Mouse (Mus musculus) lung, embryonic 15.5 days (tissue): ENCODE measurements around the gene Mtor. TPM values are rescaled to one million over a fixed set of nuclear protein-coding genes. Genes with fewer than 3 reads are reported as not detected.

Experiments
- ATAC-seq: fragments of 200-750 bp; cut with Nextera tagmentation; 2 replicates; pipeline ENCODE4 v1.8.0; 2017; ENCODE audit warnings: moderate number of reproducible peaks, borderline replicate concordance; ENCODE audit not compliant: low FRiP score, low TSS enrichment; ENCODE audit errors: extremely low read depth
- H3K27ac ChIP-seq: fragments of 300-500 bp; sonication (generic); 2 replicates; pipeline ENCODE4 v1.5.1; 2015; ENCODE audit warnings: moderate library complexity, mild to moderate bottlenecking, inconsistent platforms
- H3K27me3 ChIP-seq: fragments of 300-500 bp; sonication (generic); 2 replicates; pipeline ENCODE4 v1.6.1; 2015; ENCODE audit warnings: inconsistent platforms
- H3K36me3 ChIP-seq: fragments of 300-500 bp; sonication (generic); 2 replicates; pipeline ENCODE4 v1.6.1; 2015; ENCODE audit warnings: inconsistent platforms
- H3K4me1 ChIP-seq: fragments of 300-500 bp; sonication (generic); 2 replicates; pipeline ENCODE4 v1.6.1; 2015; ENCODE audit warnings: inconsistent platforms
- H3K4me2 ChIP-seq: fragments of 300-500 bp; sonication (generic); 2 replicates; pipeline ENCODE4 v1.6.1; 2015; ENCODE audit warnings: inconsistent platforms, mild to moderate bottlenecking, moderate library complexity
- H3K4me3 ChIP-seq: fragments of 300-500 bp; sonication (generic); 2 replicates; pipeline ENCODE4 v1.5.1; 2015; ENCODE audit warnings: mild to moderate bottlenecking, inconsistent platforms
- H3K9ac ChIP-seq: fragments of 300-500 bp; sonication (generic); 2 replicates; pipeline ENCODE4 v1.6.1; 2015; ENCODE audit warnings: inconsistent platforms
- H3K9me3 ChIP-seq: fragments of 300-500 bp; sonication (generic); 2 replicates; pipeline ENCODE4 v1.6.1; 2016; ENCODE audit warnings: inconsistent platforms
- WGBS: fragments of 180-500 bp; shearing (Covaris S2); methylation state at CpG from one replicate; pipeline ENCODE4 v1.1.7; 2015; 5-methylcytosine and 5-hydroxymethylcytosine counted together
- polyA plus RNA-seq: library from polyadenylated mRNA; unstranded; fragments of >200 nt; fragmentation: Nextera tagmentation; extraction: Ambion mirVana; gene quantifications from 2 replicates; pipeline ENCODE4 v1.2.1, GENCODE M21; 2015

Mtor gene
- polyA plus RNA-seq, 1 experiment from 2014 or later: 13.8 TPM

DNA sequence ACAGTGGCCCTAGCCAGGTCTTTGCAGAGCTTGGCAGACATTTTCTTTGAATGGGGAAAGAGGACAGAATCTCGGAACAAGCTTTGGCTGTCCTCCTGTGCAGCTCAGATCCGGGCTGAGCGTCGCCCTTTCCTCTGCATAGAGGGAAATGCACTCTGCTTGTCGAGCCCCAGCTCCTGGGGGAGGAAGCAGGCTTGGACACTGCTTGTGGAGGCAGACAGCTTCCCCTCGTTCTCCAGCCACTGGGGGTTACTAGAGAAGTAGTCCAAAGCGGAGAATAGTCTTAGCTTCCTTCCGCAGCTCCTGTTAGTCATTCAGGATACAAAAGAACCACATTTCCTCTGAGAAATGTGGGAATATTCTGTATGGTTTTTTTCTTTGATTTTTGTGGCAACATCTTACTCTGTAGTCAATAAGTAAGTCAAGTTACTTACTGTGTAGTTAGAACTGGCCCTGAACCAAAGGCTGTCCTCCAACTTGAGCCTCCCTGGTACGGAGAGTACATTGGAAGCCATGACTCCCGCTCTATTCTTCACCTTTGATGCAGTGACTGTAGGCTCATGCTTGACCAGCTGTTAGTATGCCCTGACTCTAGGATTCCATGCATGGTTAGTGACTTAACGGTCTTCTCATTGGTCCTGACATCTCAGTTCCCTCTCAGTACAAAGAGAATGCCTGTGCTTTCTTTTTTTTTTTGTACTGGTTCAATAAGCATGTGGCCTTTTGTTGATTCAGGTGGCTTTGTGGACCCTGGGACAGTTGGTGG lies 21.3 kb downstream of the Mtor start:
- H3K27me3 ChIP-seq: no peaks in the 10 kb centered on the region
- 89% methylated on average over 11 of the region's 11 CpGs for WGBS
- ATAC-seq: no peak

DNA sequence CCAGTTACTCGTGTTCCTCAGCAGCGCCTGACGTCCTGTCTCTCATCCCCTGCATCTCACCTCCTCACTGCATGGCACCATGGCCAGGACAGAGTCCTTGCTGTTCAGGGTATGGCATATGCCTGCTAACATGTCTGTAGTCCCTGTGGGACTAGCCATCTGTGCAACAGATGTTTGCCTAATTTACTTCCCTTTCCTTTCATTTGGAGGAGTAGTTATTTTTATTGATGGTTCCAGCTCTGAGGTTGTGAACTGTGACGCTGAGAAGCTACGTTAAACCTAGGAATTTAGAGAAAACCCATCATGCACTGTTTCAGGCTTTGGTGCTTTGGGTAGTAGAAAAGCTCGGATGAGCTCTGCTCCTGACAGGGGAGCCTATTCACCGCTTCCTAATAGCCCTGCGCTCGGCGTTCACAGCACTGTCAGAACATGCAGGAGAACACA lies 23.0 kb downstream of the Mtor start:
- no peak overlapping the region for H3K9ac ChIP-seq
- no peak for ATAC-seq
- H3K27me3 ChIP-seq: no peaks in the 10 kb centered on the region
- H3K4me2 ChIP-seq: no peak overlapping the region
- WGBS: 87% methylated on average over 10 of the region's 10 CpGs
- H3K27ac ChIP-seq: no peak overlapping the region
- no peaks in the 10 kb centered on the region for H3K4me1 ChIP-seq
- no peaks in the 10 kb centered on the region for H3K9me3 ChIP-seq
- H3K4me3 ChIP-seq: no peak overlapping the region
- H3K36me3 ChIP-seq: peaks cover 91% of the 10 kb centered on the region

More for the DNA sequence above, 21.3 kb downstream of the Mtor start:
- no peak overlapping the region for H3K27ac ChIP-seq
- no peaks in the 10 kb centered on the region for H3K9me3 ChIP-seq
- H3K4me3 ChIP-seq: no peak overlapping the region
- no peak overlapping the region for H3K9ac ChIP-seq
- peaks cover 91% of the 10 kb centered on the region for H3K36me3 ChIP-seq
- no peaks in the 10 kb centered on the region for H3K4me1 ChIP-seq
- no peak overlapping the region for H3K4me2 ChIP-seq

DNA sequence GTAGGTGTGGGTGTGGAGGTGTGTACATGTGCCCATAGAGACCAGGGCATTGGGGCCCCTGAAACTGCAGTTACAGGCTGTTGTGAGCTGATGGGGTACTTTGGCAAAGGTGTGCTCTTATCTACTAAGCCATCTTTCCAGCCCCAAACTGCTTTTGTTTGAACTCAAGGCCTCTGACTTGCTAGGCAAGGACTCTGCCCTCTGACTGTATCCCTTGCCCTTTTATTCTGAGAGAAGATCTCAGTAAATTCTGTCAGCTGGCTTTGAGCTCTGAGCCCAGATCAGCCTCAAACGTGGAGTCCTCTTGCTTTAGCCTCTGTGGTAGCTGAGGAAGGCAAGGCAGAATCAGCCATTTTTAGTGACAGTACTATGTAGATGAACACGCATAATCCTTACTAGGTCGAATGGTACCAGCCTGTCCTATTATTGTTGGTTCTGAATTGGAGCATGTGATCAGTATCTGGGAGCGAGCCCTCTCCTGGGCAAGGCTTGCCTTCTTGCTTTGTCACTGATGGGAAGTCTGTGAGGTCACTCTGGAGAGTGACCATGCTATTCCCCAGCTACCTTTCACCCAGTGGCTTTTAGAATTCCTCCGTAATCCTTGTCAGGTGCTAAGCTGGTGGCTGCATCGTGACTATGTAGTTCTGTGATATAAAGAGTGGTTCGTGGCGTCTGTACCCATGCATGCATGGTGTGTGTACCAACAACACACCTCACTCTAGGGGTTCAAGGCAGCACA lies 24.2 kb downstream of the Mtor start:
- ATAC-seq: no peak
- Histone ChIP-seq H3K9me3 (no peaks in the 10 kb centered on the region), H3K4me1 (no peaks in the 10 kb centered on the region), H3K27me3 (no peaks in the 10 kb centered on the region), H3K27ac (no peak overlapping the region), H3K4me2 (no peak overlapping the region), H3K4me3 (no peak overlapping the region), H3K9ac (no peak overlapping the region), H3K36me3 (peaks cover 88% of the 10 kb centered on the region)
- 85% methylated on average over 8 of the region's 8 CpGs for WGBS

DNA sequence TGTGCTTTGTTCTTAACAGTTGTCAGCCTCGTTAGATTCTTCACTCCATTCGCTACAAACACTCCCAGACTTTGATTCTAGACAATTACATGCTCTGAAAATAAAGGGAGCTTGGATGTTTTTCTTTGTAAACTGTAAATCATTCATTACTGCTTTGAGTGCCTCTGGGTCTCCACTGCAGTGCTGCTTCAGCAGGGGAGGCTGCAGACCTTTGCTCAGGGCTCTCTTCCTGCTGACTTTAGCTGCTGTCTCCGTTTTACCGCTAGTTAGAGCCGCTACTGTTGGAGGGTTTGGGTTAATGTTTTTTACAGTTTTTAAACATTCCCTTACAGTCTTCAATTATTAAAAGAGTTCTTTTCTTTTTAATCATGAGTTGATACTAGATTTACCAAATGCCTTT lies 25.1 kb downstream of the Mtor start:
- H3K36me3 ChIP-seq: peaks cover 84% of the 10 kb centered on the region
- H3K27ac ChIP-seq: no peak overlapping the region
- H3K9ac ChIP-seq: no peak overlapping the region
- H3K4me1 ChIP-seq: no peaks in the 10 kb centered on the region
- H3K9me3 ChIP-seq: no peaks in the 10 kb centered on the region
- ATAC-seq: no peak
- H3K4me2 ChIP-seq: no peak overlapping the region
- 90% methylated on average over 5 of the region's 5 CpGs for WGBS
- H3K4me3 ChIP-seq: no peak overlapping the region
- no peaks in the 10 kb centered on the region for H3K27me3 ChIP-seq

DNA sequence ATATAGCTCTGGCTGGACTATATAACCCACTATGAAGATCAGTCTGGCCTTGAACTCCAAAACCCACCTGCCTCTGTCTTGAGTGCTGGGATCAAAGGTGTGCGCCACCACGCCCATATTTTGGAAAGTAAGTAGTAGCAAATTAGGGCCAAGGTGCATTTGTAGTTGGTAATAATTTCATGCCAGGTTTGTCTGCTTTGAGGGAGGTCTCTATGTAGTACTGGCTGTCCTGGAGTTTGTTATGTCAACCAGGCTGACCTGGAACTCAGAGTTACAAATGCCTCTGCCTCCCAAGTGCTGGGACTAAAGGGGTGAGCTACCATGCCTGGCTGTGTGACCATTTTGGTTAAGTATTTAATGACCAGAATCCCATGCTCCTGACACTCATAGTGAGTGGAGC lies 31.8 kb downstream of the Mtor start:
- Histone ChIP-seq H3K27me3 (no peaks in the 10 kb centered on the region), H3K4me1 (no peaks in the 10 kb centered on the region), H3K4me2 (no peak overlapping the region), H3K27ac (no peak overlapping the region), H3K4me3 (no peak overlapping the region), H3K9me3 (no peaks in the 10 kb centered on the region), H3K36me3 (peaks cover 79% of the 10 kb centered on the region; the same call in 1 of the 2 replicates), H3K9ac (no peak overlapping the region)
- WGBS: 88% methylated on average over 2 of the region's 2 CpGs
- no peak for ATAC-seq

DNA sequence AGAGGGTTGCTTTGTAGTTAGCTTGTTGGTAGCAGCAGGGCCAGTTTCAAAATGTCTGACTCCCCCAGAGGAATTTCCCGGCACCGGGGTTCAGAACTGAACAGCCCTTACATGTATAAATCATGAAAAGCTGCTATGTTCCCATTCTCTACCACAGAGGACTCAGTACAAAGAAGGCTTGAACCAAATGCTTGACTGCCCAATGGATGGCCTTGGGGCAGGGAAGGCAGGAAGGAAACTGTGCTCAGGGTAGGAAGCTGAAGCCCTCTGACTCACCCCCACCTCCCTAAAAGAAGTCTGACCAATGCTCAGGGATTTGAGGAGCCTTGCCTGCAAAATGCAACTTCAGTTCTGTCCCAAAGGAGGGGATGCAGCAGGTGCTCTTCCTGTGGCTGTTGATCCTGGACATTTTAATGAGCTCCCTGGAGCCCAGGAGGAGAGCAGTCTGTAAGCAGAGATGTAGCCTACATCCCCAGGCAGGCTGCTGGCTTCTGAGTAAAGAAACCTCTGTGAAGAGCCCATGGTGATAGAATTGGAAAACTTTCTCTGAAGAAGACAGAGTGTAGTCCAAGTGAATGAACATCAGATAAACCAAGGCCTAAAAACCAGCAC lies 33.3 kb downstream of the Mtor start:
- Histone ChIP-seq H3K4me3 (no peak overlapping the region), H3K36me3 (peaks cover 79% of the 10 kb centered on the region), H3K27me3 (no peaks in the 10 kb centered on the region), H3K9me3 (no peaks in the 10 kb centered on the region), H3K27ac (no peak overlapping the region), H3K4me2 (no peak overlapping the region), H3K4me1 (no peaks in the 10 kb centered on the region), H3K9ac (no peak overlapping the region)
- no peak for ATAC-seq
- 76% methylated on average over 2 of the region's 2 CpGs for WGBS

DNA sequence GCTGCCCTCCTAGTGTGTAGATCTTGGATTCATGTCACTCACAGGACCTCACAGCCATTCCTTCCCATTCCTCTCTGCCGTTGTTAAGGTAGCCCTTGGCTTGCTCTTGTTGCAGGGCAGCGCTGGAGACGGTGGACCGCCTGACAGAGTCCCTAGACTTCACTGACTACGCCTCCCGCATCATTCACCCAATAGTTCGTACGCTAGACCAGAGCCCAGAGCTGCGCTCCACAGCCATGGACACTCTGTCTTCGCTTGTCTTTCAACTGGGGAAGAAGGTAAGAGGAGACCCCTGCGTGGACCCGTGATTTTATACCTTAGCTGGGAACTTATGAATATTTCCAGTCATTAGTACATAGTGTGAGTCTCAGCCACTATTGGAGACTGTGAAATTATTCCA lies 36.1 kb downstream of the Mtor start:
- Histone ChIP-seq H3K4me2 (no peak overlapping the region), H3K4me1 (no peaks in the 10 kb centered on the region), H3K27me3 (no peaks in the 10 kb centered on the region), H3K36me3 (peaks cover 86% of the 10 kb centered on the region), H3K9me3 (no peaks in the 10 kb centered on the region), H3K27ac (no peak overlapping the region), H3K9ac (no peak overlapping the region), H3K4me3 (no peak overlapping the region)
- WGBS: 95% methylated on average over 12 of the region's 12 CpGs
- ATAC-seq: no peak

DNA sequence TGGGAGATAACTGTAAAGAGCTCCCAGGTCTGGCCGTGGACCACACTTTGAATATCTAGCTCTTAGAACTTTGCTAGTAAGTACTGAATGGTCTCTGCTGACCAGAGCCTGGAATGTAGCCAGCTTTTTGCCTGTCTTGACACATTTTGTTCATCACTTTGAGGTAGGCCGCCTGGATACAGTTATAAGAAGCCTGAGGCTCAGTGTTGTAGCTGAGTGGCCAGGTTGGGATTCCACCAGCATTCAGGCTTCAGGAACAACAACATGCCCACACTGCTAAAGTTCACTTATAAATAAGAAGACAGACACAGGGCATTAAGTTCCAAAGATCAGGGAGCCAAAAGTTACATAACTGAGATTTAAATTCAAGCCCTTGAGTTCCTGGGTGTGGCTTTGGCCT lies 39.4 kb downstream of the Mtor start:
- peaks cover 86% of the 10 kb centered on the region for H3K36me3 ChIP-seq
- no peak overlapping the region for H3K4me2 ChIP-seq
- ATAC-seq: no peak
- no peak overlapping the region for H3K4me3 ChIP-seq
- no peaks in the 10 kb centered on the region for H3K27me3 ChIP-seq
- H3K4me1 ChIP-seq: no peaks in the 10 kb centered on the region
- H3K9ac ChIP-seq: no peak overlapping the region
- no peaks in the 10 kb centered on the region for H3K9me3 ChIP-seq
- H3K27ac ChIP-seq: no peak overlapping the region
- 55% methylated on average over 2 of the region's 2 CpGs for WGBS

DNA sequence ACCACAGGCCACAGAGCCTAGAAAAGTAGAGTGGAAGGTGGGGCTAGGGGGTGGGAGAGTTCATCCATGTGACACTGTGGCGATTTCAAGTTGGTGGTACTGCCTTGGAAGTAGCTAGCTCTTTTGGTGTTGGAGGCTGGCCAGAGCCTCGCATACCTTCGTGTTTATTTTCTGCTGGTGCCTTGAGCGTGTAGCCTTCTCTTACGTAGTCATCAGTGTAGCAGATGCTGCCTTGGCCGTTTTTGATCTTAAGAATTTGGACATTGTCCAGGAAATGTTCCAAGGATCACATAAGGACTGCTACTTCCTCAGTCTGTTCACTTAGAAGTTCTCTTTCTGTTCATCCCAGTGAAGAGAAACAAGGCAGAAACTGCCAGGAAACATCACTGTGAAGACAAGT lies 42.1 kb downstream of the Mtor start:
- H3K27me3 ChIP-seq: no peaks in the 10 kb centered on the region
- no peak overlapping the region for H3K9ac ChIP-seq
- no peak for ATAC-seq
- WGBS: 30% methylated on average over 6 of the region's 6 CpGs
- H3K4me1 ChIP-seq: no peaks in the 10 kb centered on the region
- H3K9me3 ChIP-seq: no peaks in the 10 kb centered on the region
- no peak overlapping the region for H3K4me3 ChIP-seq
- H3K27ac ChIP-seq: no peak overlapping the region
- peaks cover 69% of the 10 kb centered on the region for H3K36me3 ChIP-seq
- no peak overlapping the region for H3K4me2 ChIP-seq

DNA sequence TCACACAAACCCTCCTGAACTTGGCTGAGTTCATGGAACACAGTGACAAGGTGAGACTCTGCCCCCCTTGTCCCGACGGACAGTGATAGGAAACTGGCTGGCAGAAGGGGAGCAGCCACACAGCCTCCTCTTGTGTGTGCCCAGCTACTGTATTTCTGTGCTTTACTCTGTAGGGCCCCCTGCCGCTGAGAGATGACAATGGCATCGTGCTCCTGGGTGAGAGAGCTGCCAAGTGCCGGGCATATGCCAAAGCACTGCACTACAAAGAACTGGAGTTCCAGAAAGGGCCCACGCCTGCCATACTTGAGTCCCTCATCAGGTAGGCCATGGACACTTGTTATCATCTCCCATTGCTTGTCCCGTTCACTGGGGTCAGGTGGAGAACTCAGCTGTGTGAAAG lies 43.0 kb downstream of the Mtor start:
- ATAC-seq: no peak
- Histone ChIP-seq H3K27ac (no peak overlapping the region), H3K27me3 (no peaks in the 10 kb centered on the region), H3K4me3 (no peak overlapping the region), H3K4me1 (no peaks in the 10 kb centered on the region), H3K9ac (no peak overlapping the region), H3K9me3 (no peaks in the 10 kb centered on the region), H3K36me3 (peaks cover 64% of the 10 kb centered on the region), H3K4me2 (no peak overlapping the region)
- WGBS: 83% methylated on average over 7 of the region's 7 CpGs

DNA sequence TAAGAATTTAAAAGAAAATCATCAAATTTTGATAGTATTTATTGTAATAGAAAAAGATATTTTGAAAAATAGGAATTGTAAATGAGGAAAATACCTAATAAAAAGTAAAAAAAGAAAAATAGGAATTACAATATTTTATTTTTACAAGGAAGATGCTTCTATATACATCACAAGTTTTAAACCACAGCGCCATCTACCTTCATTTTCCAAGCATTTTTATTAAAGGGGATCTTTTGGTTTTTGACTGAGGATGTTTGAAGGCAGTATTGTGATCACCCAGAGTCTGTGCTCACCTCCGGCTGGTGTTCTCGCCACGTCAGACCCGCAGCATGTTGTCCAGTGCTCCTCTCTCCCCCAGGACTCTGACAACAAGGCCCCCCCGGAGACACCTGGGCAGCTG lies 46.7 kb downstream of the Mtor start:
- Histone ChIP-seq H3K9ac (no peak overlapping the region), H3K4me1 (no peaks in the 10 kb centered on the region), H3K4me3 (no peak overlapping the region), H3K4me2 (no peak overlapping the region), H3K36me3 (peaks cover 53% of the 10 kb centered on the region), H3K27ac (no peak overlapping the region), H3K9me3 (no peaks in the 10 kb centered on the region), H3K27me3 (no peaks in the 10 kb centered on the region)
- ATAC-seq: no peak
- WGBS: 92% methylated on average over 6 of the region's 6 CpGs
